Mouse (Mus musculus): Measurements from ENCODE around the gene Ngef. TPM values are rescaled to one million over a fixed set of nuclear protein-coding genes. Genes with fewer than 3 reads are reported as not detected.

Gene Ngef
- polyA plus RNA-seq, 1 experiment from 2014 or later, result 7.4 TPM

GRCm38 (mm10) chr1:87594671-87595070 lies 21.0 kb upstream of the Ngef start:
- Histone ChIP-seq H3K27ac (replicated peaks) (no peak overlapping the region), H3K27me3 (ENCODE audit: low read depth, poor library complexity, severe bottlenecking) (no peaks in the 10 kb centered on the region), H3K4me3 (no peak overlapping the region), H3K36me3 (no peaks in the 10 kb centered on the region), H3K9me3 (replicated peaks) (no peaks in the 10 kb centered on the region), H3K4me1 (no peaks in the 10 kb centered on the region)
- WGBS, result 91% methylated on average over 10 of the region's 10 CpGs
- DNase-seq (ENCODE audit: low spot score), result no peak

GRCm38 (mm10) chr1:87594261-87594660 lies 20.6 kb upstream of the Ngef start:
- Histone ChIP-seq H3K4me1 (no peaks in the 10 kb centered on the region), H3K36me3 (no peaks in the 10 kb centered on the region), H3K4me3 (no peak overlapping the region), H3K9me3 (replicated peaks) (no peaks in the 10 kb centered on the region), H3K27ac (replicated peaks) (no peak overlapping the region), H3K27me3 (ENCODE audit: low read depth, poor library complexity, severe bottlenecking) (no peaks in the 10 kb centered on the region)
- DNase-seq (ENCODE audit: low spot score), result no peak
- 88% methylated on average over 3 of the region's 3 CpGs for WGBS

GRCm38 (mm10) chr1:87589980-87590379 lies 16.3 kb upstream of the Ngef start:
- Histone ChIP-seq H3K4me3 (no peak overlapping the region), H3K27me3 (ENCODE audit: low read depth, poor library complexity, severe bottlenecking) (no peaks in the 10 kb centered on the region), H3K36me3 (no peaks in the 10 kb centered on the region), H3K27ac (replicated peaks) (no peak overlapping the region), H3K4me1 (no peaks in the 10 kb centered on the region), H3K9me3 (replicated peaks) (no peaks in the 10 kb centered on the region)
- WGBS, result 92% methylated on average over 8 of the region's 8 CpGs
- DNase-seq (ENCODE audit: low spot score), result no peak

- Histone ChIP-seq H3K4me1 (no peaks in the 10 kb centered on the region), H3K27ac (replicated peaks) (no peak overlapping the region), H3K9me3 (replicated peaks) (no peaks in the 10 kb centered on the region), H3K27me3 (ENCODE audit: low read depth, poor library complexity, severe bottlenecking) (0 out of 2 replicates have a peak, but pooled peaks cover under 1% of the 10 kb centered on the region), H3K4me3 (no peak overlapping the region), H3K36me3 (no peaks in the 10 kb centered on the region)
- WGBS, result 92% methylated on average over 7 of the region's 7 CpGs
- DNase-seq (ENCODE audit: low spot score), result no peak
Measured at GRCm38 (mm10) chr1:87589162-87589561, 15.5 kb upstream of the Ngef start.

GRCm38 (mm10) chr1:87580824-87581223 lies 7.2 kb upstream of the Ngef start:
- whole genome bisulfite sequencing, result 1% methylated on average over 3 of the region's 3 CpGs
- peak; percentile 63 for DNase-seq (ENCODE audit: low spot score)
- peaks cover 29% of the 10 kb centered on the region for H3K4me1 ChIP-seq
- H3K27me3 ChIP-seq (ENCODE audit: low read depth, poor library complexity, severe bottlenecking), result peaks cover 30% of the 10 kb centered on the region
- no peak overlapping the region for H3K4me3 ChIP-seq
- no peaks in the 10 kb centered on the region for H3K9me3 ChIP-seq (replicated peaks)
- H3K36me3 ChIP-seq, result no peaks in the 10 kb centered on the region
- peak overlapping the region; percentile 64 for H3K27ac ChIP-seq (replicated peaks)

- Histone ChIP-seq H3K27me3 (ENCODE audit: low read depth, poor library complexity, severe bottlenecking) (peaks cover 28% of the 10 kb centered on the region), H3K9me3 (replicated peaks) (no peaks in the 10 kb centered on the region), H3K36me3 (no peaks in the 10 kb centered on the region), H3K4me1 (peaks cover 29% of the 10 kb centered on the region), H3K27ac (replicated peaks) (no peak overlapping the region), H3K4me3 (no peak overlapping the region)
- WGBS, result 88% methylated on average over 6 of the region's 6 CpGs
- no peak for DNase-seq (ENCODE audit: low spot score)
Measured at GRCm38 (mm10) chr1:87578965-87579364, 5.3 kb upstream of the Ngef start.

GRCm38 (mm10) chr1:87574785-87575184 lies 1.1 kb upstream of the Ngef start:
- H3K36me3 ChIP-seq, result no peaks in the 10 kb centered on the region
- H3K4me3 ChIP-seq, result no peak overlapping the region
- H3K4me1 ChIP-seq, result peaks cover under 1% of the 10 kb centered on the region; the same call in 1 of the 2 replicates
- 82% methylated on average over 7 of the region's 7 CpGs for WGBS
- DNase-seq (ENCODE audit: low spot score), result no peak
- H3K27ac ChIP-seq (replicated peaks), result no peak overlapping the region
- H3K27me3 ChIP-seq (ENCODE audit: low read depth, poor library complexity, severe bottlenecking), result peaks cover 6% of the 10 kb centered on the region; the same call in 1 of the 2 replicates
- no peaks in the 10 kb centered on the region for H3K9me3 ChIP-seq (replicated peaks)

- Histone ChIP-seq H3K9me3 (replicated peaks) (no peaks in the 10 kb centered on the region), H3K4me1 (no peaks in the 10 kb centered on the region), H3K27me3 (ENCODE audit: low read depth, poor library complexity, severe bottlenecking) (peaks cover 3% of the 10 kb centered on the region; the same call in 1 of the 2 replicates), H3K27ac (replicated peaks) (no peak overlapping the region), H3K36me3 (no peaks in the 10 kb centered on the region), H3K4me3 (no peak overlapping the region)
- WGBS, result 86% methylated on average over 6 of the region's 6 CpGs
- no peak for DNase-seq (ENCODE audit: low spot score)
Measured at GRCm38 (mm10) chr1:87574353-87574752, 683 bp upstream of the Ngef start.

- Histone ChIP-seq H3K9me3 (replicated peaks) (no peaks in the 10 kb centered on the region), H3K36me3 (no peaks in the 10 kb centered on the region), H3K27ac (replicated peaks) (no peak overlapping the region), H3K4me3 (no peak overlapping the region), H3K27me3 (ENCODE audit: low read depth, poor library complexity, severe bottlenecking) (no peaks in the 10 kb centered on the region), H3K4me1 (no peaks in the 10 kb centered on the region)
- 79% methylated on average over 5 of the region's 5 CpGs for WGBS
- DNase-seq (ENCODE audit: low spot score), result no peak
Measured at GRCm38 (mm10) chr1:87573261-87573660, 409 bp downstream of the Ngef start.

GRCm38 (mm10) chr1:87568398-87568797 lies 5.3 kb downstream of the Ngef start:
- Histone ChIP-seq H3K4me3 (no peak overlapping the region), H3K27me3 (ENCODE audit: low read depth, poor library complexity, severe bottlenecking) (0 out of 2 replicates have a peak, but pooled peaks cover 4% of the 10 kb centered on the region), H3K36me3 (no peaks in the 10 kb centered on the region), H3K9me3 (replicated peaks) (no peaks in the 10 kb centered on the region), H3K4me1 (peaks cover 14% of the 10 kb centered on the region), H3K27ac (replicated peaks) (no peak overlapping the region)
- DNase-seq (ENCODE audit: low spot score), result no peak
- 44% methylated on average over 6 of the region's 6 CpGs for WGBS

GRCm38 (mm10) chr1:87565760-87566159 lies 7.9 kb downstream of the Ngef start:
- H3K4me3 ChIP-seq, result no peak overlapping the region
- H3K4me1 ChIP-seq, result peaks cover 14% of the 10 kb centered on the region
- 89% methylated on average over 6 of the region's 8 CpGs for whole genome bisulfite sequencing
- DNase-seq (ENCODE audit: low spot score), result no peak
- H3K9me3 ChIP-seq (replicated peaks), result no peaks in the 10 kb centered on the region
- H3K36me3 ChIP-seq, result no peaks in the 10 kb centered on the region
- no peak overlapping the region for H3K27ac ChIP-seq (replicated peaks)
- 0 out of 2 replicates have a peak, but pooled peaks cover 4% of the 10 kb centered on the region for H3K27me3 ChIP-seq (ENCODE audit: low read depth, poor library complexity, severe bottlenecking)

GRCm38 (mm10) chr1:87562967-87563366 lies 10.7 kb downstream of the Ngef start:
- Histone ChIP-seq H3K36me3 (no peaks in the 10 kb centered on the region), H3K27ac (replicated peaks) (no peak overlapping the region)
- DNase-seq (ENCODE audit: low spot score), result no peak

GRCm38 (mm10) chr1:87553586-87553985 lies 20.1 kb downstream of the Ngef start:
- Histone ChIP-seq H3K9me3 (replicated peaks) (no peaks in the 10 kb centered on the region), H3K4me3 (no peak overlapping the region), H3K36me3 (no peaks in the 10 kb centered on the region), H3K27ac (replicated peaks) (no peak overlapping the region), H3K4me1 (peaks cover 7% of the 10 kb centered on the region), H3K27me3 (ENCODE audit: low read depth, poor library complexity, severe bottlenecking) (no peaks in the 10 kb centered on the region)
- 64% methylated on average over 1 of the region's 1 CpGs for WGBS
- no peak for DNase-seq (ENCODE audit: low spot score)

More at GRCm38 (mm10) chr1:87562967-87563366, 10.7 kb downstream of the Ngef start:
- Histone ChIP-seq H3K9me3 (replicated peaks) (no peaks in the 10 kb centered on the region), H3K27me3 (ENCODE audit: low read depth, poor library complexity, severe bottlenecking) (0 out of 2 replicates have a peak, but pooled peaks cover 4% of the 10 kb centered on the region), H3K4me1 (peaks cover 14% of the 10 kb centered on the region), H3K4me3 (no peak overlapping the region)
- 84% methylated on average over 3 of the region's 3 CpGs for WGBS

- no peak overlapping the region for H3K27ac ChIP-seq (replicated peaks)
- WGBS, result 84% methylated on average over 3 of the region's 3 CpGs
Measured at GRCm38 (mm10) chr1:87551008-87551407, 22.7 kb downstream of the Ngef start.

More at GRCm38 (mm10) chr1:87551008-87551407, 22.7 kb downstream of the Ngef start:
- Histone ChIP-seq H3K4me1 (peaks cover 14% of the 10 kb centered on the region), H3K36me3 (no peaks in the 10 kb centered on the region), H3K27me3 (ENCODE audit: low read depth, poor library complexity, severe bottlenecking) (no peaks in the 10 kb centered on the region), H3K4me3 (no peak overlapping the region), H3K9me3 (replicated peaks) (no peaks in the 10 kb centered on the region)
- no peak for DNase-seq (ENCODE audit: low spot score)
